In the genomic region with DNA sequence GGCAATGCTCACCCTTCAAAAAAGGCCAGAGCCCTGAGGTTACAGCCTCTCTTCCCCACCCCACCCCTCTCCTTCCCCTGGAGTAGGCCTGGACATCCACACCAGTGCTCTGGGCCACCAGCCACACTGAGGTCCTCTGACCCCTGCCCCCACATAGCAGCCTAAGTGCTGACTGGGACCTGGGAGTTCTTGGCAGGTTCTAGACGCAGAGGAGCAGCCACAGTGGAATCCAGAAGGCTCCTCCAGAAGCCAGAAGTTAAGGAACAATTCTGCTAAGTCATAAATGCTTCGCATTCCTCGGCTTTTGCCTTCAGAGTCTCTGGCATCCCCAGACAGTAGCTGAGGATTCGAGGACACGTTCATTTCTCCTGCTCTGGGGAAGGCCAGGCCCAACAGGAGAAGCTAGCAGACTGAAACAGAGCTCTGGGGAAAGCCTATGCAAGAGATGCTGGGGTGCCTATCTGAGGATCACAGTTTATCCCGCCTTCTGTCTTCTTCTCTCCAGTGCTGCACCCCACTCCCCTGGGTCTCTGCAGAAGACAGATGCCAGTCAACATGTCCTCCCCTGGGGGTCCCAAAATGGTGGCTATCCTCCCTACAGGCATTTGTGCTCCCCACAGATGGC, we compare ENCODE assay signal across 10 mouse cellular contexts.
DNase-seq lines count a peak whose midpoint lies in the region; TF ChIP-seq lines count a peak whose summit lies in the region.
"Had no signal": no experiment of that assay in that cellular context is flagged by ENCODE, and none has a peak within 500 bp of the region (broad histone marks: within the 10 kb centered on the region; RNA-seq: fewer than 3 reads in every experiment).

No protein-coding gene starts in this region.

- TF ChIP-seq POLR2A in spleen, adult 2 months (IDR thresholded peaks at IDR 0.05; ENCODE audit: low read depth, low read length) = no peak

- no peak overlapping the region for H3K4me3 ChIP-seq in spleen, adult 2 months (ENCODE audit: extremely low read depth, insufficient read depth, insufficient read length)
- H3K4me3 ChIP-seq: neural tube, embryonic 15.5 days had no signal

- DNase-seq in gastrocnemius, adult 18-20 months (ENCODE audit: low spot score) = peak; percentile 16
- no peak for DNase-seq in gastrocnemius, adult 8-10 months (ENCODE audit: low spot score in 2 of 2)
- DNase-seq in spleen, adult 2 months (ENCODE audit: low read depth in 1 of 2, low spot score in 2 of 2) = no peak
- no peak for DNase-seq in spleen, adult 12 weeks (ENCODE audit: low spot score)
- DNase-seq in kidney, postnatal 36 days = peak; percentile 40
- DNase-seq in yolk sac, embryonic 10.5 days (ENCODE audit: low spot score) = peak; percentile 57
- DNase-seq in frontal cortex, postnatal 25 days (ENCODE audit: low spot score in 2 of 2) = no peak
- no peak for DNase-seq in c-Kit-positive CD71-positive TER-119-positive erythroid progenitor cells, embryonic 14.5 days (ENCODE audit: low spot score)
- DNase-seq: cerebellum, adult 11 months had no signal

- H3K36me3 ChIP-seq in spleen, adult 2 months (ENCODE audit: control insufficient read depth, insufficient read depth, low read length) = no peaks in the 10 kb centered on the region
- H3K36me3 ChIP-seq: neural tube, embryonic 15.5 days had no signal

- WGBS in spleen, adult 2 months = 62% methylated on average over 6 of the region's 6 CpGs

- 0 out of 2 replicates have a peak overlapping the region, but pooled peaks have one; percentile 9 for H3K27ac ChIP-seq in spleen, adult 2 months (ENCODE audit: insufficient read depth, low read length)
- H3K27ac ChIP-seq: neural tube, embryonic 15.5 days had no signal

- no peak for TF ChIP-seq CTCF in spleen, adult 2 months (IDR thresholded peaks at IDR 0.05; ENCODE audit: extremely low read depth, insufficient read depth, insufficient read length, insufficient replicate concordance)

- H3K27me3 ChIP-seq in spleen, adult 2 months (ENCODE audit: control insufficient read depth, insufficient read depth, low read length) = no peaks in the 10 kb centered on the region
- H3K27me3 ChIP-seq: neural tube, embryonic 15.5 days had no signal

- H3K4me1 ChIP-seq in spleen, adult 2 months (ENCODE audit: control insufficient read depth, insufficient read depth, insufficient read length) = no peaks in the 10 kb centered on the region
- H3K4me1 ChIP-seq: neural tube, embryonic 15.5 days had no signal

Comparison
In these comparisons a context has a peak if more than half of its experiments do, and no peak if none do; other contexts are left out.
1. DNase-seq: peak in gastrocnemius, adult 18-20 months (single experiment), kidney, postnatal 36 days (2 of 2) and yolk sac, embryonic 10.5 days (single experiment); none in gastrocnemius, adult 8-10 months (0 of 2), spleen, adult 2 months (0 of 2), spleen, adult 12 weeks (single experiment), frontal cortex, postnatal 25 days (0 of 2) and c-Kit-positive CD71-positive TER-119-positive erythroid progenitor cells, embryonic 14.5 days (single experiment).